ENCODE assay signal across 25 mouse cellular contexts in genomic region chr19:17717066-17717465, GRCm38 (mm10).
DNase-seq lines count a peak whose midpoint lies in the region.
"Had no signal": no experiment of that assay in that cellular context is flagged by ENCODE, and none has a peak within 500 bp of the region (broad histone marks: within the 10 kb centered on the region; RNA-seq: fewer than 3 reads in every experiment).

No protein-coding gene starts in this region.

- H3K4me3 ChIP-seq in embryonic facial prominence, embryonic 10.5 days: no peak overlapping the region
- H3K4me3 ChIP-seq: embryonic facial prominence, embryonic 12.5 days; erythroblast, embryonic 14.5 days; heart, embryonic 12.5 days; hindbrain, embryonic 10.5 days; left cerebral cortex, adult 2 months; liver, embryonic 12.5 days had no signal

- H3K27me3 ChIP-seq in embryonic facial prominence, embryonic 10.5 days (replicated peaks; ENCODE audit: low read depth, poor library complexity, severe bottlenecking): no peaks in the 10 kb centered on the region
- H3K27me3 ChIP-seq: embryonic facial prominence, embryonic 12.5 days; heart, embryonic 12.5 days; liver, embryonic 12.5 days had no signal

- no peak overlapping the region for H3K27ac ChIP-seq in embryonic facial prominence, embryonic 10.5 days (replicated peaks)
- H3K27ac ChIP-seq: embryonic facial prominence, embryonic 12.5 days; hindbrain, embryonic 10.5 days; left cerebral cortex, adult 2 months; liver, embryonic 12.5 days had no signal

- peaks cover 12% of the 10 kb centered on the region; the same call in 1 of the 2 replicates for H3K4me1 ChIP-seq in embryonic facial prominence, embryonic 10.5 days
- H3K4me1 ChIP-seq: embryonic facial prominence, embryonic 12.5 days; hindbrain, embryonic 10.5 days; liver, embryonic 12.5 days had no signal

- DNase-seq in gastrocnemius, postnatal 14 days: peak; percentile 10
- DNase-seq in gastrocnemius, postnatal 10 days: no peak
- peak; percentile 45 for DNase-seq in brain, adult 2 months (ENCODE audit: low read depth, low spot score)
- DNase-seq in embryonic facial prominence, embryonic 10.5 days (ENCODE audit: low spot score): peak; percentile 22
- peak; percentile 36 for DNase-seq in layer of hippocampus, adult 9-11 months
- no peak for DNase-seq in cerebellum, adult 8-10 months
- no peak for DNase-seq in thymus, adult 18-20 months
- no peak for DNase-seq in ovary, postnatal 10 days (ENCODE audit: low spot score)
- DNase-seq: adrenal gland, adult 8-10 months; cerebellum, adult 18-20 months; cerebellum, postnatal 25 days; heart, adult 18-20 months; heart, postnatal 10 days; kidney, adult 9 months; kidney, postnatal 25 days; left cerebral cortex, postnatal 4 days; lung, adult 2 months; lung, postnatal 14 days; thymus, postnatal 14 days had no signal

- intact Hi-C loops in gastrocnemius, postnatal 14 days (cut with DNase I; ENCODE audit: low total_unique reads): no loop called here

- no peaks in the 10 kb centered on the region for H3K36me3 ChIP-seq in embryonic facial prominence, embryonic 10.5 days (replicated peaks)
- H3K36me3 ChIP-seq: heart, embryonic 12.5 days; hindbrain, embryonic 10.5 days; liver, embryonic 12.5 days had no signal

- 50% methylated on average over 10 of the region's 10 CpGs for WGBS in embryonic facial prominence, embryonic 10.5 days

- no peaks in the 10 kb centered on the region for H3K9me3 ChIP-seq in embryonic facial prominence, embryonic 10.5 days
- H3K9me3 ChIP-seq: embryonic facial prominence, embryonic 12.5 days; heart, embryonic 12.5 days; hindbrain, embryonic 10.5 days; liver, embryonic 12.5 days had no signal

Comparison
In these comparisons a context has a peak if more than half of its experiments do, and no peak if none do; other contexts are left out.
1. DNase-seq: peak in gastrocnemius, postnatal 14 days (single experiment), brain, adult 2 months (single experiment), embryonic facial prominence, embryonic 10.5 days (single experiment) and layer of hippocampus, adult 9-11 months (single experiment); none in gastrocnemius, postnatal 10 days (single experiment), cerebellum, adult 8-10 months (single experiment), thymus, adult 18-20 months (0 of 2) and ovary, postnatal 10 days (single experiment).